Mouse (Mus musculus): ENCODE results near the gene Tenm2.

Gene Tenm2

GRCm38 (mm10) chr11:37079403-37079802, 156.4 kb downstream of the Tenm2 start:
- DNase-seq (ENCODE audit: low spot score) = no peak

GRCm38 (mm10) chr11:37076989-37077598, 158.7 kb downstream of the Tenm2 start:
- no peak for DNase-seq (ENCODE audit: low spot score)

DNA sequence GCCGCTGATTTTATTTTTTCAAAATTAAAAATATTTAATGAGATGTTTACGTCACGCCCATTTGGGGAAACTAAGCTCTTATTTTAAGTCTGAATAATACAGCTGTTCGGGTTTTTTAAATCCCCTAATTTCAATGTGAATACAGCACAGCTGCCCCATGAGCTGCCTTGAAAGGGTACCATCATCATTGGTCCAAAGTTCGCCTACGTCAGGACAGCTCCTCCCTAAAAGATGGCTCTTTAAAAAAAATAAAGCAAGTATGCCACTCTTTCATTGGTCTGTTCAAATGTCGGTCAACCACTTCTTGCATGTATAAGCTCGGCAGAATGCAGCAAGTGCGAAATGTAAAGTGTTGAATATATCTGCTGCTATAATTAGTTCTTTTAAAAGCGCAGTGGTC, 160.4 kb downstream of the Tenm2 start:
- no peak for DNase-seq (ENCODE audit: low spot score)

GRCm38 (mm10) chr11:37065459-37065858, 170.3 kb downstream of the Tenm2 start:
- no peak for DNase-seq (ENCODE audit: low spot score)

DNA sequence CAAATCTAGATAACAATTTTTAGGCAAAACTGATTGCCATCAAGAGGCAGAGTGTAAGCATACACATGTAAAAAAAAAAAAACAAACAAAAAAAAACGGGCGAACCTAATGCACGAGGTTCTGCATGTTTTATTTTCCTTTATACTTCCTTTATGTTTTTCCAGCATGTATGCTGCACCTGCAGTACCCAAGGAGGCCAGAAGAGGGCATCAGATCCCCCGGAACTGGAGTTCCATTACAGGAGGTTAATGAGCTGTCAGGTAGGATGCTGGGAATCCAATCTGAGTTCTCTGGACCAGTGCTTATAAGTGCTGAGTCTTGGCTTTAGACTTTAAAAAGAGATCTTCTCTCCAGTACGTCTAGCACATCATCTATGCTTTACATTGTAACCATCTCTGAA, 189.1 kb downstream of the Tenm2 start:
- peak; percentile 72 for DNase-seq (ENCODE audit: low spot score)

- DNase-seq (ENCODE audit: low spot score) = no peak
Measured at GRCm38 (mm10) chr11:37041259-37041658, 194.5 kb downstream of the Tenm2 start.

GRCm38 (mm10) chr11:37039283-37039682, 196.5 kb downstream of the Tenm2 start:
- no peak for DNase-seq (ENCODE audit: low spot score)

- no peak for DNase-seq (ENCODE audit: low spot score)
Measured at GRCm38 (mm10) chr11:37031305-37032055, 204.3 kb downstream of the Tenm2 start.

DNA sequence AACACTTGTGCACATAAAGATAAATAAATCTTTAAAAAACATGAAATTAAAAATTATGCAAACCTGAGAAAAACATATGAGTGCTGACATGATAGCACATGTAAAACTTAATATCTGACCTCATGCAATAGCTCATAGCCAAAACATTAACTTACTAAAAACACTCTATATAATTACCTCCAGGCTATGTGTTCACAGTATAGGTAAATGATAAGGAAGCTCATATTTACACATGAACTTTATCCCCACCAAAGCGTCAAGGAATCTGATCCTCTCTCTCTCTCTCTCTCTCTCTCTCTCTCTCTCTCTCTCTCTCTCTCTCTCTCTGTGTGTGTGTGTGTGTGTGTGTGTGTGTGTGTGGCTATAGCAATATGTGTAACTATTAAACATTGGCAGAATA, 223.9 kb downstream of the Tenm2 start:
- DNase-seq (ENCODE audit: low spot score) = no peak

DNA sequence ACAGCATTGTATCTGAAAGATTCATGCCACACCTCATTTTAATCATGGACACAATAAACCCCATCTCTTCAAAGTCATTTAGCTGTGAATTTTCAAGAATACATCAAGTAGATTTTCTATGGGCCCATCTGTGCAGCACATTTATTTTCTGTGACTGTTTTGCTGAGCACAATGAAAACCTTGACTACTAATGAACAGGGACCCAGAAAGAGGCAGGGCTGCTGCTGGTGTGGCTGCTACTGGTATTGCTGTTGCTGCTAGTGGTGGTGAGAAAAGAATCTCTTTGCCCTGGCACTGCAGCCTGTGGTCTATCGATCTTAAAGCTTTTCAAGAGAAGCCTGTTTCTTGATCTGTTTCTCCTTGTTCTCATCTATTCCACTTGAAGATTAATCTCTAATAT, 226.5 kb downstream of the Tenm2 start:
- no peak for DNase-seq (ENCODE audit: low spot score)

- DNase-seq (ENCODE audit: low spot score) = no peak
Measured at GRCm38 (mm10) chr11:36997668-36998067, 238.1 kb downstream of the Tenm2 start.

DNA sequence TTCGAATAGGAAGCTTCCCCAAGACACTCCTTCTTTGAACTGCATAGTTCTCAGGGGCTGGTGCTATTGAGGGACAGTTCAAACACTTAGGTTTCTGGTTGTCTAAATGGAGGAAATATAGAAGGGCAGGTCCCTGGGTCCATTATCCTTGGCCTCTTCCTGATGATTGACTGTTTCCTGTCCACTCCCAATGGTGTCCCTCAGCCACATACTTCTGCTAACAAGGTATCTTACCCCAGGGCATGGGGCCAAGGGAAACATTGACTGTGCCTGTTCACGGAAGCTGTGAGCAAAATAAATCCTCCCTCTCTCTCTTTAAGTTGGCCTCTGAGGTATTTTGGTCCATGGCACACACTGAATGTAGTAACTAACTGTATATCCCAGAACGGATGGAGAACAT, 244.9 kb downstream of the Tenm2 start:
- DNase-seq (ENCODE audit: low spot score) = no peak

GRCm38 (mm10) chr11:36988776-36989565, 246.8 kb downstream of the Tenm2 start:
- DNase-seq (ENCODE audit: low spot score) = no peak

DNA sequence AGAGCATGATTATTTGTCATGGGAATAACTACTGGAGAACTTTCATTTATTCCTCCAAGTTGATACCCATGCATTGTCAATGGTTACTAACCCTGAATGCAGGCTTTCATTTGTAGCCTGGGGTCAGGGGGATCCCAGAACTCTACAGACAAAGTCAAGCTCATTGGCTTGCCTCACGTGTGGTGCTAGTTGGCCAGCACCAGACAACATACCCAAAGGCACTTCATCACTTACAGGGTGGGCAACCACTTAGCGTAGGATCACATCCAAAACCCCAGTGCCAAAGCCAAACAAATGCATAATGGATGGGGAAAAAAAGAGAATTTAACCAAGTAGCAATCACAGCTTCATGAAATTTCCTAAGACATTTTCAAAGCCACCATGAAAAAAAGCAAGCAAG, 261.6 kb downstream of the Tenm2 start:
- no peak for DNase-seq (ENCODE audit: low spot score)

- no peak for DNase-seq (ENCODE audit: low spot score)
Measured at GRCm38 (mm10) chr11:36958102-36958501, 277.7 kb downstream of the Tenm2 start.

DNA sequence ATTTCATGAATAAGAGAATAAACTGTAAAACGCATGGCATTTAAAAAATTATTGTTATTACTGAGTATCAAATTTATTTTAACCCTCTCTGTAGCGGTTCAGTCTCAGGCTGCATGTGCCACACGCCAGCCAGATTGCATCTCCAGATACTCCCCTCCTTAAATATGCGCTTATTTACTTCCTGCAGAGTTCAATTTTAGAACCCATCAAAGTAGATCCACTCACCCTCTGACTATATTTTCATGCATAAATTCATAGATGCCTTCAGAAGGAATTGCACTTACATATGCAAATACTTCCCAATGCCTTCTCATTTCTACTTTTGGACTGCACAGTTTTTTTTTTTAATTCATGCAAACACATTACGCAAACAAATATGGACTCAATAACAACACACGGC, 294.3 kb downstream of the Tenm2 start:
- no peak for DNase-seq (ENCODE audit: low spot score)

- DNase-seq (ENCODE audit: low spot score) = no peak
Measured at GRCm38 (mm10) chr11:36940557-36941110, 295.1 kb downstream of the Tenm2 start.

GRCm38 (mm10) chr11:36929817-36930216, 305.9 kb downstream of the Tenm2 start:
- no peak for DNase-seq (ENCODE audit: low spot score)

DNA sequence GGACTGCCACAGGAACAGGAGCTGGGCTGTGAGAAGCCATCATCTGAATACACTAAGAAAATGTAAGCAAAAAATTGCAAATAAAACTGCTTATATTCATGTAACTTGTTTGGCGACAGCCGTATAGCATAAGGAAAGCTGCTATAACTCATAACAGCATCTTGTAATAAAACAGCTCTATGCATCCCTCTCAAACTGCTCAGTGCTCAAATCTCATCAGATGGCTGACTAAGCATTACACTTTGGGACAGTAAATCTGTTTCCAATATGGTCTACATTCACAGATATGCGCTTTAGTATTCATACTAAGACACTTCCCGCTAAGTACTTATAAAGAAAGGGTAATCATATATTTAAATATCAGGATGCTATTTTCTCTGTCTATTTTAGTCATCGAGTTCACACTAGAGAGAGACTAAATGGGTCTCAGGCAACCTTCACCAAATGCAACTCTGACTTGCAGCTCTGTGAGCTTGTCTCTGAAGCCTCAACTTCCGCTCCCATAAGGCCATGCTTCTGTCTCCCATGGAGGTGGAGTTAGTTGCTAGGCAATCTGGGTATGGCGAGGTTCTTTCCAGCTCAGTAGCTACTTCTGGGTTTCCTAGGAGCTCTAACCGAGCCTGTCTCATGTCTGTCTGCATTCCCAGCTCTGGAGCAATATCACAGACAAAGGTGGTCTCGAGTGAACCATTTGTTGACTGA, 308.9 kb downstream of the Tenm2 start:
- no peak for DNase-seq (ENCODE audit: low spot score)

DNA sequence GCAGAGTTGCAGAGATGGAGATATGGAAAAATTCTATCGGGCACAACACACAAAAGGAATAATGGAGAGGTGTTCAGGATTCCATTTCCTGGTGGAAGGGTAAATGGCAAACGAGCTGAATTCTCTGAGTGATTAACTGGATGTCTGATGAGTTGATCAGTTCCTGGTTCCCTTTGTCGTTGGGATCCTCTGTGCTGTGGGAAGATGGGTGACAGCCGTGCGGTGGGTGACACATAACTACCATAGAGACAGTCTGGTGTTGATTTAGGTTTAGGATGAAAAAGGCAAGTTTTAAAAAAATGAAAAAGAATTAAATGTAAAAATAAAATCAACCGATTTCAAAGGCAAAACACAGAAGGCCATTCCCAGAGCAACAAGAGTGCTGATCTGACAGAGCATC, 316.5 kb downstream of the Tenm2 start:
- no peak for DNase-seq (ENCODE audit: low spot score)

- peak; percentile 67 for DNase-seq (ENCODE audit: low spot score)
Measured at GRCm38 (mm10) chr11:36911406-36911805, 324.4 kb downstream of the Tenm2 start.

- no peak for DNase-seq (ENCODE audit: low spot score)
Measured at GRCm38 (mm10) chr11:36909036-36909435, 326.7 kb downstream of the Tenm2 start.
